Mouse (Mus musculus): ENCODE data around the gene Atm.
A peak's percentile ranks its signal among the peaks of the same experiment; 100 is the strongest.

Atm gene

DNA sequence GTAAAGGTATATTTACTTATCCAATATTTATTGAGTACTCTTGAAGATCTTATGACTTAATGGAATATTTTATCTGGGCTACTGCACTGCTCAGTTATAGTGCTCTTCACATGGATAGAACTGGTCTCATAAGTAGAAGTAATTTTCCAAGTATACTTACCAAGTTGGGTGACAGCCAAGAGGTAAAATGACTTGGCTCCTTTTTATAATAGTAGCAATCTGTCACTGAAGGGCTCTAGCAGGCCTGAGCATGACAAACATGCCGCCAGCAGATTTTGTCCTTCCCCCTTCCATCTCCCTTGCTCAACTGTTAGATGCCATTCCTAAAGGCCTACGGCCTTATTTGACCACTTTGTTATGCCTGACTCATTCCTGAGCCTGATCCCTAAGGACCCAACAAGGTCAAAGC, 127.6 kb downstream of the Atm start:
- no peak for DNase-seq (ENCODE audit: low read depth, low spot score)

DNA sequence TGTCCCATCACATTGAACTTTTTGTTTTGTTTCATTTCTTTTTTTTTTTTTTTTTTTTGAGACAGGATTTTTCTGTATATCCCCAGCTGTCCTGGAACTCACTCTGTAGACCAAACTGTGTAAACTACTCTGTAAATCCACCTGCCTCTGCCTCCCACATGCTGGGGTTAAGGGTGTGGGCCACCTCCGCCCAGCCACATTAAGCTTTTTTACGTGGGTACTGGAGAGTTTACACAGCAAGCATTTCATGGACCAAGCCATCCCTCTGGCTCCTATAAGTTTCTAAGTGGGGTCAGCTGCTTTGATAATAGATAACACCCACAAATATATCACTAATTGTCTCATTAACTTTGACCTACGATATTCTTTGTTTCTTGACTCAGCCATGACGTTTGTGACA, 128.0 kb downstream of the Atm start:
- no peak for DNase-seq (ENCODE audit: low read depth, low spot score)

DNA sequence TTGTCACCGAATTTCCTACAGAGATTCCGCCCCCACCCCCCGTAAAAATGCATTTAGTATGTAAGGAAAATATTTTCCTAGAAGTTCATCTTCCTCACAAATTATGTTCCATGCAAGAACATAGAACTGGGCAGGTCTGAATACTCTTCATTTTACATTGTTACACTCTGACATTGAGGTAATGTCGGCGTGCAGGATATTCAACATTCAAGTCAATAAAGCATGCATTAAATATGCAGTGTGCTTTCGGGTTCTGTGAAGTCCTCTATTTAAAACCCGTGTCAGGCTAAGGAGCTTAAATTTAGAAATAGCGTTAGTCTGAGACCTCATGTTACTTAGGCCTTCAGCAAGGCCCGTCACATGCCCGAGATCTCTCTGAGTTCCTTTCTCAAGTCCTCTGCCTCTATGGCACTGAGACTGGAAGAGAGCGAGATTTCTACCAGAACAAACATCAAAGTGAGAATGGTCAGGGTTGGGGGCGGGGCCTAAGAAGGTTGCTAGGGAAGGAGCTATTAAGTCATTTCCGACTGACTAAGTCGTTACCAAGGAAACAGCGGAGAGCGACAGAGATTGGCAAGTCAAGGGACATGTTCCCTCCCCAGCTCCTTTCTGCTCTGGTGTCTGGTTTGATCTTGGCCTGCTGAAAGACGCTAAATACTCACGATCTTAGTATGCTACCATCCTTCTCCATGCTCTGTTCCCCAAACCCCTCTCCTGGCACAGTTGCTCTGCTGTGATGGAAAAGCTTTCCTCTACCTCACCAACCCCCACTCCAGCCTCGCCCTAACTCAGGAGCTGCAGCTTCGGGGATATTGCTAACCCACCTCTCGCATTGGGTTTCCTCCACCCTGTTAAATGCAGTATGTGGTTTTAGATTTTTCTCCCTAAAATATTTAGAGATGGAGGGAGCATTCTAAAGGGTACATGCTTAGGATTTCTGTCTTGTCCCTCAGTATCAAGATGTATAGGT, 131.5 kb downstream of the Atm start:
- peak; percentile 96 for DNase-seq (ENCODE audit: low read depth, low spot score)

DNA sequence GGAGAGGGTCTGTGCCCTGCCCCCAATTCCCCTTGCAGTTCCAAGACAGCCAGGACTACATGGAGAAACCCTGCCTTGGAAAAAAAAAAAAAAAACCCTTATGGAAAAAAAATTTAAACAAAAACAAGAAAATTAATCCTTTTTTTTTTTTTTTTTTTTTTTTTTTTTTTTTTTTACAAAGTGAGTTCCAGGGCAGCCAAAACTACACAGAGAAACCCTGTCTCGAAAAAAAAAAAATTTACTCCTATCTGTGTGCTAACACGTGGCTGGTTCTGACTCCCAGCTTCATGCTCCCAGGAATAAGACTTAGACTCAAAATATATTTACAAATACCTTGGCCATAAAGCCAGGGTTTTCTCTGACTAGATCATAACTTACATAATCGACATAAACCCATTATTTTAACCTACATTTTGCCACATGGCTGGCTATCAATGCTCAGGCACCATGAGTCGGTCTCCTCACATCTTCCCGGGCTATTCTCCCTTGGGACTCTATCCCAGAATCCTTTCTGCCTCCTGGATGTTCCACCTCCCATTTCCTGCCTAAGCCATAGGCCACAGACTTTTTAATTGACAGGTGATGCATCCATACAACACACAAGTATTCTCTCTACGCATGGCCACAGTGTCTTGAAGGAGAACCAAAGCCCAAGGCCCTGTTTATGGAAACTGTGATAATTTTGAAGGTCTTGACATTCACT, 132.3 kb downstream of the Atm start:
- DNase-seq (ENCODE audit: low read depth, low spot score): peak; percentile 93

DNA sequence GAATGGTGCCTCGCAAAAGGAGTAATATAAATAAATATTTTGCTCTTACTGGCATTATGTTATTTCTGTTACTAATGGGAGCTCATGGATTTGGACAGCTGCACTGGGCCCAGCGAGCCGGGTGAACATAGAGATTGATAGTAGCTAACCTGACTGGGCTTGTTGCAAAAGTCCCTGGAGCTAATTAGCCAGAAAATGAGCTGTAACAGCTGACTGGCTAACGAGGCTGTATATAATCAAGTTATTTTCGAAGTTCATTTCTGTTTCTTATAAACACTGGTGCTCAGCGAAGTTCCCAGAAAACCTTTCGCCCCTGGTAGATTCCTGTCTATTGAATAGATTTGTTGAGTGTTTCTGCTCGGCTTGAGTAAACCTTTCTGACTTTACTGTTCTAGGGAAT, 133.5 kb downstream of the Atm start:
- DNase-seq (ENCODE audit: low read depth, low spot score): no peak

DNA sequence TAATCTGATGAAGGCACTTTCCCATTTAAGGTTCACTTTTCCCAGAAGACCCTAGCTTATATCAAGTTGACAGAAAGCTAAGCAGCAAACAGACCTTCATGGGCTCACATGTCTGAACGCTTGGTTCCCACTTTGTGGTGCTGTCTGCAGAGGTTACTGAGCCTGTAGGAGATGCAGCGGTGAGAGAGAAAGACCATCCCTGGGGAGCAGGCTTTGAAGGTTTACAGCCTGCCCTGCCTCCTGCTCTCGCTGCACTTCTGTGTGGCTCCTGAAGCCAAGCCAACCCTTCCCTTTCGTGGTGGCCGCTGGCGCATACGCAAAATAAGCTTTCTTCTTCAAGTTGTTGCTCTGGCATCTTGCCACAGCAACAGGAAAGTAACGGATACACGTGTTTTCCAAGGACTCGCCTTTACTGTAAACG, 134.2 kb downstream of the Atm start, which contains the start of gene 4930550C14Rik:
Gene 4930550C14Rik, plus strand, starts transcription at position 35 of the 421 bp plus-strand sequence.
- peak; percentile 42 for DNase-seq (ENCODE audit: low read depth, low spot score)

DNA sequence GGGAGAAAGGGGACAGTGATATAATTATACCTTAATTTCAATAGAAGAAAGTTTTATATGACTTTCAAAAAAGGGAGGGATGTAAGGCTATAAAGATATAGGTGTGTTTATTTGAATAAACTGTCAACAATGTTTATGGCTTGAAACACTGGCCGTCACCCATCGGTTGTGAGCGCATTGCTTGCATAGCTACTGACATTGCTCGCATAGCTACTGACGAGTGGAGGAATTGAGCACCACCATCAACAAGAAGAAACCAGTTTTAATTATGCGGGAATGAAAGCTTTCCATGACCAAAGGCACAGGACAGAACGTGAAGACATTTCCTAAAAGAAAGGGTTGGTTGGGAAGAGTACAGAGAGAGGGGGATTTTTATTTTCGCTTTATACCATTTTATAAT, 135.4 kb downstream of the Atm start:
- DNase-seq (ENCODE audit: low read depth, low spot score): no peak

DNA sequence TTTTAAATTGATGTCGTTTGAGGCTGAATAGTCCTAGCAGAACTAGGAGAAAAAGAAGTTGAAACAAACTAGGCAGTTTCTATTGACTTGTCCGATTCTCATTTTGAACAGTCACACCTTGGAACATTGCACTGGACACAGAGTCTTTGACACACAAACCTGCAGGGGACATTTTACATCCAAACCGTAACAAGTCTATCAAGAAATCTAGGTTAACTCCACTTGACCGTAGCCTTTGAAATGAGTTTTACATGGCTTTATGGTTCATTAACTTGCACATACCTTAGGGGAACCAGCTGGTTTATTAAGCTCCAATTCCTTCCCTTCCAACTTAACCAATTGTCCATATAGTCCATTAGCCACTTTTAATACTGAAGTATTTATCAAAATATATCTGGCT, 135.8 kb downstream of the Atm start:
- DNase-seq (ENCODE audit: low read depth, low spot score): no peak

DNA sequence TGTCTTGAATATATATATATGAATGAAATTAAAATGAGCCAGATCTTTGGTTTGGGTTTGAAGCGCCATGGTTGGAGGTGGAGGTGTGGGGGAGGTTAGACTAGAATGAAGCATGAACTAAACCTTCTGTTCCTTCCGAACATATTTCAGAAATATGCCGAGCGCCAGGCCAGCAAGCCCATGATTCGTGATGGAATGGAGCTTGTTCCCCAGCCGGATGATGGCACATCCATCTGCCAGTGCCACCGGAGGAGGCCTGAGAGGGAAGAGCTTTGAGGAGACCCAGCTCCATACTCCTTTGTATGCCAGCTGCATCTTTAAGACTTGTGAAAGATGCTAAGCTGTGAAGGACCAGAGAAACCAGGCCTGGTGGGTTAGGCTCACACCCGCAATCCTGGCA, 137.0 kb downstream of the Atm start:
- DNase-seq (ENCODE audit: low read depth, low spot score): no peak

DNA sequence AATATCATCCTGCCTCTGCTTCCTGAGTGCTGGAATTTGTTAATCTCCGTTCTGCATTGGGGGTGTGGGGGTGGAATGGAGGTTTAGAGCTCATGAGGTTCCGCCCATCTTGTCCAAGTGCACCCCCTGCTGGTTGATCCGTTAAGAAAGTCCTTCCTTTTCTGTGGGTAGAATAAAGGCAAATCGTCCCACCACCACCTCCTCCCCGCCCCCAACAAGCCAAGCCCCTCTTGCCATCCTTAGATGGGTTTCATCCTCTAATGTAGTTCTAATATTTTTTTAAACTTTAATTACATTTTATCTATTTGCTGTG, 138.2 kb downstream of the Atm start:
- DNase-seq (ENCODE audit: low read depth, low spot score): peak; percentile 90

DNA sequence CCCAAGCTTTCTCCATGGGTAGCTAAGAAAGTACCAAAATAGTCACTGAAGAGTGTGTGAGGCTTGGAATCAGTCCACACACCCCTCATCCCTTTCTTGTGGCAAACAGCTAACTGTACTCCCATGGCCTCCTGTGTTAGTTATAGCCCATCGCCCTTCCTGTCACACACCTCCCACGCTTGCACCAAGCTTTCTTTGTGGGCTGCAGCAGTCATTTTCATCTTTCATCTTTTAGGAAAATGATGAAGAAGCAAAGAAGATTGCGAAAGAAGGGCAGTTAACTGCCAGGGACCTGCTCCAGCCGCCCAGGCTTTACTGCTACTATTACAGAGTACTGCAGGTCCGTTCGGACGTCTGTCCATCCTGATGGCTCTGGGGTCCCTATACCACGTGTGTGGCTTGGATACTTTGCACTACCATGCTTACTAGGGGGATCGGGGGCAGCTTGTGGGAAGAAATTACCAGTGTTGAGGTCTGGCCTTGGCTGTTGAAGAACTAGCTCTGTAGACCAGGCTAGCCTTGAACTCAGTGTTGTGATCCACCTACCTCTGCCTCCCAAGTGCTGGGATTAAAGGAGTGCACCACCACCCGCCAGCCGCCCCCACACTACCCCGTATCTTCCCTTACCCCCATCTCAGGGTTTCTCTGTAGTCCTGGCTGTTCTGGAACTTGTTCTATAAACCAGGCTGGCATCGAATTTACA, 138.7 kb downstream of the Atm start:
- no peak for DNase-seq (ENCODE audit: low read depth, low spot score)

DNA sequence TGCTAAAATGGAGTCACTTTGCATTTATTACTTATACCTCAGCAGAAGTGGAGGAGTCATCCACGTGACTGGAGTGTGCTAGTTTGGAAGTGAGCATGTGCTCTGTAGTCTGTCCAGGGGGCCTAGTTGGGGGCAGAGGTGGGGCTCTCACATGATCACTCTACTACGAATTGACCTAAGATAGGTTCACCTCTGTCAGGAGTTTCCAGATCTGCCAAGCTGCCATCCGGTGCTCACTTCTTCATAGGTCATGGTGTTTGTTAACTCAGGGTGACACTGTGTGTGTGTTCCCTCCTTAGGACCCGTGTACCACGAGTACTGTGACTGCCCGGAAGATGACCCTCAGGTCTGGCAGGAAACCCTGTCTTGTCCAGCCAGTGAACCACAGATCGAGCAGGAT, 146.4 kb downstream of the Atm start:
- DNase-seq (ENCODE audit: low read depth, low spot score): no peak
